Mouse (Mus musculus): ENCODE results near the gene Klra3. TPM values are rescaled to one million over a fixed set of nuclear protein-coding genes. Genes with fewer than 3 reads are reported as not detected.
A peak's percentile ranks its signal among the peaks of the same experiment; 100 is the strongest.
"Not testable (repeated sequence)": the region's sequence is repeated elsewhere in the genome, so short reads cannot be mapped to it uniquely, and the experiment has no call there.

Klra3 gene
- polyA plus RNA-seq (2015; fragmentation: Nextera tagmentation; extraction: Ambion mirVana) = not detected in 2 replicates

DNA sequence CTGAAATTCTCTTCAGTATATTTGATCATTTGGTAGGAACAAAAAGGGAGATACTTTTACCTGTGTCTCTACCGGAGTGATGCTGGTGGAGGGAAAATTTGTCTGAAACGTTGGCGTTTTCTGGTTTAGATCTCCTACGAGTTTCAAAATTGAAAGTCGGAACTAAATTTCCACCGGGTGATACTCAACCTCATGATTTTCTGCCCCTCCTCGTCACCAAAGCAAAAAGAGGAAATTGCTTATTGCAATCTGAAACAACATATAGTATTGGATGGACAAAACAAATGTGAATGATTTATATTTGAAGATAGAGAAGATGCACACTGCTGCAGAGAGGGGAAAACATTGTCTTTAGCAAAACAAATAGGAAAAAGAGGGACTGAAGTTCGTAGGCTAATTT is at the start of gene Klra3:
Gene Klra3 (minus strand): TSS at position 164 of the 400 bp plus-strand sequence.
- H3K4me1 ChIP-seq (replicated peaks) = no peaks in the 10 kb centered on the region

DNA sequence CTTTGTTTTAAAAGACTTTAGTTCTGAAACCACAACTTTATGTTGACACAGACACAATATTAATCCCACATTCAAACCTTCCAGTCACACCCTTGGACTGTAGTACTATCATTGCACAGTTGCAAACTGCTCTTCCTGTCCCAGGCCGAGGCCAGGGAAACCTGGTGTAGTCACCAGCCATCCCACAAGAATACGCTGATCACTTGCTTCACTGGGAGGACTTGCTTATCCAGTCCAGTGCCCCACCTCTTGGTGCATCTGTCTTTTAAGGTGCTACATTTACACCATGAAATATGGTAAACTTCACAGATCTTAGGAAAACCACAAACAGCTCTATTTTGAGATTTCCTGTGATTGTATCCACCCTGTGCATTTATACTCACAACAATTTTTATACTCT is 49.4 kb upstream of the Klra3 start, which contains the start of gene Klra1:
Gene Klra1 (minus strand): TSS at position 125 of the 400 bp plus-strand sequence.
- H3K9ac ChIP-seq = no peak within 1 kb of the TSS
- no peak within 1 kb of the TSS for H3K4me2 ChIP-seq
- 55% methylated on average over 2 of the region's 2 CpGs for WGBS (ENCODE audit: insufficient replicate concordance)
- ATAC-seq (ENCODE audit: low read depth) (no peak), DNase-seq (no peak)
- H3K27me3 ChIP-seq = no peaks in the 10 kb centered on the region
- no peak within 1 kb of the TSS for H3K4me3 ChIP-seq (replicated peaks)
- H3K27ac ChIP-seq = no peak within 1 kb of the TSS
- no peaks in the 10 kb centered on the region for H3K9me3 ChIP-seq (replicated peaks)
- no peaks in the 10 kb centered on the region for H3K36me3 ChIP-seq
- no peaks in the 10 kb centered on the region for H3K4me1 ChIP-seq (replicated peaks)

More for the DNA sequence above, at the start of gene Klra3:
- H3K36me3 ChIP-seq = no peaks in the 10 kb centered on the region
- no peak within 1 kb of the TSS for H3K27ac ChIP-seq
- DNase-seq (no peak), ATAC-seq (ENCODE audit: low read depth) (no peak)
- H3K9ac ChIP-seq = no peak within 1 kb of the TSS
- 76% methylated on average over 8 of the region's 8 CpGs for WGBS (ENCODE audit: insufficient replicate concordance)
- H3K4me2 ChIP-seq = no peak within 1 kb of the TSS
- no peak within 1 kb of the TSS for H3K4me3 ChIP-seq (replicated peaks)
- H3K9me3 ChIP-seq (replicated peaks) = no peaks in the 10 kb centered on the region
- no peaks in the 10 kb centered on the region for H3K27me3 ChIP-seq

DNA sequence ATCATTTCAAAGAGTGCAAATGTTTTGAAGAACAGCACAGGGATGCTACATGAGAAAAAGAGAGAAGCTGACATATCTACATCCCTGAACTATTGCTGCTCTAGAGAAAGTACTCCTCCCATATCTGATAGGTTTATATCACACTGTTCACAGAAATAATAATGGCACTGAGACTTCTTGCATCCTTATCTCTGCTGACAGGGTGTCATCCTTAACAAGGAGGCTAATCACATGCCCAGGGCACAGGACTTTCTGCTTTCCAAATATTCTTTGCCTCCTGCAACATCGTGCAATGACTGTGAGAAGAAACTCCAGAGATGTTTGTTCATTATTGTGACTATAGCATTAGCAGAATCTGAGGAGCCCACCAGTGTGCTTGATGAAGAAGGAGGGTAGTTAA is 48.4 kb upstream of the Klra3 start:
- H3K4me3 ChIP-seq (replicated peaks) = no peak overlapping the region
- H3K36me3 ChIP-seq = no peaks in the 10 kb centered on the region
- no peaks in the 10 kb centered on the region for H3K27me3 ChIP-seq
- H3K9me3 ChIP-seq (replicated peaks) = no peaks in the 10 kb centered on the region
- no peak overlapping the region for H3K27ac ChIP-seq
- WGBS (ENCODE audit: insufficient replicate concordance) = 30% methylated on average over 1 of the region's 1 CpGs
- no peak overlapping the region for H3K4me2 ChIP-seq
- DNase-seq = no peak
- no peak for ATAC-seq (ENCODE audit: low read depth)
- H3K9ac ChIP-seq = no peak overlapping the region
- no peaks in the 10 kb centered on the region for H3K4me1 ChIP-seq (replicated peaks)

DNA sequence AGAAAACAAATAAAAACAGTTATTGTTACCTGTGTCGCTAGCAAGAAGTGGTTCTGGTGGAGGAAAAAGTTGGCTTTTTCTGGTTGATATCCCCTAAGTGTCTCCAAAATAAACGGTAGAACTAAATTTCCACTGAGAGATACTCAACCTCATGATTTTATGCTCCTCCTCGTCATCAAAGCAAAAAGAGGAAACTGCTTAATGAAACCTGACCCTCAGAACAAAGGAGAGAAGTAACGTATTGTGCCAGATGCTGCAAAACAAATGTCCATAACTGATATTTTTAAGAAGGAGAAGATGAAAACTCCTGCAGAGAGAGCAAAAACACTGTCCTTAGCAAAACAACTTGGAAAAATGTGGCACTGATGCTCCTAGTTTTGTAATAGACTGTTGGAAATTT is 45.0 kb upstream of the Klra3 start:
- H3K27me3 ChIP-seq = no peaks in the 10 kb centered on the region
- no peak for ATAC-seq (ENCODE audit: low read depth)
- WGBS (ENCODE audit: insufficient replicate concordance) = 51% methylated on average over 4 of the region's 4 CpGs
- no peak for DNase-seq
- no peak overlapping the region for H3K4me3 ChIP-seq (replicated peaks)
- no peak overlapping the region for H3K9ac ChIP-seq
- no peaks in the 10 kb centered on the region for H3K36me3 ChIP-seq
- no peaks in the 10 kb centered on the region for H3K4me1 ChIP-seq (replicated peaks)
- H3K9me3 ChIP-seq (replicated peaks) = no peaks in the 10 kb centered on the region
- H3K27ac ChIP-seq = no peak overlapping the region
- H3K4me2 ChIP-seq = no peak overlapping the region

DNA sequence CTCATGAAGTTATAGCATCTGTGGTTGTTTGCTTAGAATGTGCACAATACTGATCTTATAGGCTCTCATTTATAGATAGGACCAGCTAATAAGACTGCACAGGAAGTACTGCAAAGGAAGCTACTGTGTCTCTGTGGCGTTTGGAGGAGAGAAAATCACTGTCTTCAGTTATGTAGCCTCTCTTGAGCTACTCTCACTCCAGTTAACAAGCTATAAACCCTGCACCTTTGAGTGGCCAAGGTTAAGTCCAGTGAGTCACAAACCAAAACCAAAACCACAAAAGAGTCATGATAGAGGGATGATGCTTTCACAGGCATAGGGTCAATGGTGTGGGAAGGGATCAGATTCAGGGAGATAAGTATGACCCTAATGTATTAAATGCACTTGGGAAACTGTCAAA is 8.0 kb upstream of the Klra3 start:
- H3K4me2 ChIP-seq; ATAC-seq (ENCODE audit: low read depth); H3K27me3 ChIP-seq; H3K9ac ChIP-seq; H3K27ac ChIP-seq; H3K4me3 ChIP-seq (replicated peaks); H3K36me3 ChIP-seq; H3K9me3 ChIP-seq (replicated peaks); DNase-seq; H3K4me1 ChIP-seq (replicated peaks): not testable (repeated sequence)
- WGBS (ENCODE audit: insufficient replicate concordance) = 10% methylated on average over 1 of the region's 1 CpGs

DNA sequence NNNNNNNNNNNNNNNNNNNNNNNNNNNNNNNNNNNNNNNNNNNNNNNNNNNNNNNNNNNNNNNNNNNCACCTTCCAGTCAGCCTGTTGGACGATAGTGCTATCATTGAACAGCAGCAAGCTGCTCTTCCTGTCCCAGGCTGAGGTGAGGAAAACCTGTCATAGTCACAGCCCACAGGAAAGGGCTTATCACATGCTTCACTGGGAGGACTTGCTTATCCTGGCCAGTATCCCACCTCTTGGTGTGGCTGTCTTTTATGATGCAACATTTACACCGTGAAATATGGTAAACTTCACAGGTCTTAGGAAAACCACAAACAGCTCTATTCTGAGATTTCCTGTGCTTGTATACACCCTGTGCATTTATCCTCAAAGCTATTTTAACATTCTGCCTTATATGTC is 4.6 kb upstream of the Klra3 start:
- H3K4me2 ChIP-seq; H3K4me3 ChIP-seq (replicated peaks); DNase-seq; H3K9ac ChIP-seq; H3K27me3 ChIP-seq; H3K9me3 ChIP-seq (replicated peaks); H3K36me3 ChIP-seq; H3K27ac ChIP-seq; H3K4me1 ChIP-seq (replicated peaks): not testable (repeated sequence)
- peak; percentile 39; the same call in 1 of the 2 replicates for ATAC-seq (ENCODE audit: low read depth)
- WGBS (ENCODE audit: insufficient replicate concordance) = 36% methylated on average over 2 of the region's 2 CpGs

DNA sequence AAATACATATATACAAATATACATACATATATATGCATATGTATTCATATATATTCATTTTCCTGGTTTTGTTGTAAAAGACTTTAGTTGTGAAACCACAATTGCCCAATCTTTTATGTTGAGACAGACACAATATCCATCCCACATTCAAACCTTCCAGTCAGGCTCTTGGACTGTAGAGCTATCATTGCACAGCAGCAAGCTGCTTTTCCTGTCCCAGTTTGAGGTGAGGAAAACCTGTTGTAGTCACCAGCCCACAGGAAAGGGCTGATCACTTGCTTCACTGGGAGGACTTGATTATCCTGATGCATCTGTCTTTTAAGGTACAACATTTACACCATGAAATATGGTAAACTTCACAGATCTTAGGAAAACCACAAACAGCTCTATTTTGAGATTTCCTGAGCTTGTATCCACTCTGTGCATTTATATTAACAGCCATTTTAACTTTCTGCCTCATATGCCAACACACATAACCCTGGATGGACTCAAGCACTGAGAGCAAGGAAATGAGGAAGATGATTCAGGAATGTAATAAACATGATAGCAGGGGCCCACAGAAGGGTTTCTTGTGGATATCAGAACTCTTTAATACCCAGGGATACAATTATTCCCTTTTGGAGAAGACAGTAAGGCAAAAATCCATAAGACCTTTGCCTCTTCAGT is 49.3 kb downstream of the Klra3 start:
- DNase-seq (no peak), ATAC-seq (ENCODE audit: low read depth) (no peak)
- Histone ChIP-seq H3K4me1 (replicated peaks) (no peaks in the 10 kb centered on the region), H3K27ac (no peak overlapping the region), H3K36me3 (no peaks in the 10 kb centered on the region), H3K4me3 (replicated peaks) (no peak overlapping the region), H3K27me3 (no peaks in the 10 kb centered on the region), H3K9ac (no peak overlapping the region), H3K4me2 (no peak overlapping the region), H3K9me3 (replicated peaks) (no peaks in the 10 kb centered on the region)

DNA sequence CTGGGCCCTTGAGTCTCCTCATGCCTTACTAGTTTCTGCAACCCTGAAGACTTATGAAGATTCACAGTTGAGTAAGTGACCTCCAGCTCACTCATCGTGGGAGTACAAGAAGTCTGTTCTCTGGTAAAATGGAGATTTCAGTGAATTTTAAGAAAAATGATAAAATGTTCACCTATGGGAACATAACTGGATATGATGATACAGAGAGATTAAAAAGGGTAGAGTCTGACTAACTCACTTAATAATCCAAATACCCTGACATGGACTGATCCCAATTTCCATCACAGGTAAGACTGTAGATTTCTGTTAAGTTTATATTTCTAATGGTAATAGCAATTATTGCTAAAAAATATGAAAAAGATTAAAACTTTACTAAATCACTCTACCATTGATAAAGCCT is 55.5 kb downstream of the Klra3 start, which contains the start of gene Klra10:
Gene Klra10 (minus strand): TSS at position 101 of the 400 bp plus-strand sequence.
- 54% methylated on average over 1 of the region's 1 CpGs for WGBS (ENCODE audit: insufficient replicate concordance)
- H3K4me2 ChIP-seq; H3K27ac ChIP-seq; DNase-seq; H3K4me1 ChIP-seq (replicated peaks); H3K27me3 ChIP-seq; H3K9me3 ChIP-seq (replicated peaks); H3K36me3 ChIP-seq; H3K4me3 ChIP-seq (replicated peaks); H3K9ac ChIP-seq; ATAC-seq (ENCODE audit: low read depth): not testable (repeated sequence)

Other genes starting within 250 kb of the Klra3 start
- not detected in 2 replicates for gene Klra8, start 207.7 kb downstream of the Klra3 start, polyA plus RNA-seq (2015; fragmentation: Nextera tagmentation; extraction: Ambion mirVana)
- gene Klra9, start 144.5 kb downstream of the Klra3 start, polyA plus RNA-seq (2015; fragmentation: Nextera tagmentation; extraction: Ambion mirVana) = not detected in 2 replicates
- not detected in 2 replicates for gene Klra7, start 104.3 kb downstream of the Klra3 start, polyA plus RNA-seq (2015; fragmentation: Nextera tagmentation; extraction: Ambion mirVana)
- not detected in 2 replicates for gene Klra10, start 55.6 kb downstream of the Klra3 start, polyA plus RNA-seq (2015; fragmentation: Nextera tagmentation; extraction: Ambion mirVana)
- gene Klra1, start 49.3 kb upstream of the Klra3 start, polyA plus RNA-seq (2015; fragmentation: Nextera tagmentation; extraction: Ambion mirVana) = not detected in 2 replicates